Mouse (Mus musculus): Measurements from ENCODE around the gene BC048403. TPM values are rescaled to one million over a fixed set of nuclear protein-coding genes. Genes with fewer than 3 reads are reported as not detected.

Gene BC048403
- 2.7 and 3.2 TPM in 2 replicates for polyA plus RNA-seq (2015; fragmentation: Nextera tagmentation; extraction: Ambion mirVana)

GRCm38 (mm10) chr10:121739548-121740505, at the start of gene BC048403:
Gene BC048403 (plus strand): TSS chr10:121739937.
- peaks cover 8% of the 10 kb centered on the region for H3K4me1 ChIP-seq
- H3K9ac ChIP-seq = peak within 1 kb of the TSS; percentile 63
- ATAC-seq (ENCODE audit: insufficient read depth, low FRiP score, low read depth) = peak; percentile 90
- H3K36me3 ChIP-seq = no peaks in the 10 kb centered on the region
- peak within 1 kb of the TSS; percentile 92 for H3K4me2 ChIP-seq
- peak within 1 kb of the TSS; percentile 58; the same call in 1 of the 2 replicates for H3K27ac ChIP-seq
- under 1% methylated on average over 68 of the region's 68 CpGs for WGBS
- H3K9me3 ChIP-seq = no peaks in the 10 kb centered on the region
- no peaks in the 10 kb centered on the region for H3K27me3 ChIP-seq (replicated peaks)
- H3K4me3 ChIP-seq (replicated peaks) = peak within 1 kb of the TSS; percentile 79

- WGBS = 44% methylated on average over 18 of the region's 18 CpGs
- H3K27ac ChIP-seq = no peak overlapping the region
- no peaks in the 10 kb centered on the region for H3K27me3 ChIP-seq (replicated peaks)
- H3K4me3 ChIP-seq (replicated peaks) = peak overlapping the region; percentile 21
- no peak for ATAC-seq (ENCODE audit: insufficient read depth, low FRiP score, low read depth)
- no peak overlapping the region for H3K9ac ChIP-seq
- 0 out of 2 replicates have a peak, but pooled peaks cover 3% of the 10 kb centered on the region for H3K4me1 ChIP-seq
- no peaks in the 10 kb centered on the region for H3K36me3 ChIP-seq
- no peaks in the 10 kb centered on the region for H3K9me3 ChIP-seq
- H3K4me2 ChIP-seq = peak overlapping the region; percentile 36
These were observed 46.7 kb upstream of the BC048403 start for GRCm38 (mm10) chr10:121692944-121693579.

- WGBS = 74% methylated on average over 11 of the region's 11 CpGs
- Histone ChIP-seq H3K4me3 (replicated peaks) (no peak overlapping the region), H3K27me3 (replicated peaks) (no peaks in the 10 kb centered on the region), H3K36me3 (no peaks in the 10 kb centered on the region), H3K9ac (no peak overlapping the region), H3K27ac (no peak overlapping the region), H3K4me1 (0 out of 2 replicates have a peak, but pooled peaks cover 3% of the 10 kb centered on the region), H3K4me2 (no peak overlapping the region), H3K9me3 (no peaks in the 10 kb centered on the region)
- ATAC-seq (ENCODE audit: insufficient read depth, low FRiP score, low read depth) = no peak
These were observed 45.2 kb upstream of the BC048403 start for GRCm38 (mm10) chr10:121694567-121694966.

- 53% methylated on average over 11 of the region's 11 CpGs for WGBS
- H3K4me2 ChIP-seq = no peak overlapping the region
- H3K9me3 ChIP-seq = no peaks in the 10 kb centered on the region
- H3K36me3 ChIP-seq = no peaks in the 10 kb centered on the region
- H3K27ac ChIP-seq = no peak overlapping the region
- no peak for ATAC-seq (ENCODE audit: insufficient read depth, low FRiP score, low read depth)
- no peak overlapping the region for H3K9ac ChIP-seq
- no peaks in the 10 kb centered on the region for H3K4me1 ChIP-seq
- no peak overlapping the region for H3K4me3 ChIP-seq (replicated peaks)
- H3K27me3 ChIP-seq (replicated peaks) = no peaks in the 10 kb centered on the region
These were observed 38.2 kb upstream of the BC048403 start for GRCm38 (mm10) chr10:121701296-121702248.

GRCm38 (mm10) chr10:121703619-121704018, 36.1 kb upstream of the BC048403 start:
- Histone ChIP-seq H3K4me2 (no peak overlapping the region), H3K27me3 (replicated peaks) (no peaks in the 10 kb centered on the region), H3K4me3 (replicated peaks) (no peak overlapping the region), H3K4me1 (no peaks in the 10 kb centered on the region), H3K27ac (no peak overlapping the region), H3K36me3 (no peaks in the 10 kb centered on the region), H3K9ac (no peak overlapping the region), H3K9me3 (no peaks in the 10 kb centered on the region)
- ATAC-seq (ENCODE audit: insufficient read depth, low FRiP score, low read depth) = no peak
- WGBS = 74% methylated on average over 6 of the region's 6 CpGs

GRCm38 (mm10) chr10:121704871-121705270, 34.9 kb upstream of the BC048403 start:
- no peaks in the 10 kb centered on the region for H3K9me3 ChIP-seq
- no peaks in the 10 kb centered on the region for H3K36me3 ChIP-seq
- H3K9ac ChIP-seq = no peak overlapping the region
- 87% methylated on average over 6 of the region's 6 CpGs for WGBS
- no peaks in the 10 kb centered on the region for H3K27me3 ChIP-seq (replicated peaks)
- no peak overlapping the region for H3K27ac ChIP-seq
- no peak overlapping the region for H3K4me3 ChIP-seq (replicated peaks)
- H3K4me2 ChIP-seq = no peak overlapping the region
- no peak for ATAC-seq (ENCODE audit: insufficient read depth, low FRiP score, low read depth)
- H3K4me1 ChIP-seq = no peaks in the 10 kb centered on the region

- ATAC-seq (ENCODE audit: insufficient read depth, low FRiP score, low read depth) = no peak
- 79% methylated on average over 15 of the region's 15 CpGs for WGBS
- H3K36me3 ChIP-seq = no peaks in the 10 kb centered on the region
These were observed 34.2 kb upstream of the BC048403 start for GRCm38 (mm10) chr10:121705399-121706163.

GRCm38 (mm10) chr10:121716862-121717261, 22.9 kb upstream of the BC048403 start:
- no peak overlapping the region for H3K27ac ChIP-seq
- H3K4me2 ChIP-seq = no peak overlapping the region
- no peaks in the 10 kb centered on the region for H3K4me1 ChIP-seq
- H3K9me3 ChIP-seq = no peaks in the 10 kb centered on the region
- H3K36me3 ChIP-seq = no peaks in the 10 kb centered on the region
- H3K4me3 ChIP-seq (replicated peaks) = no peak overlapping the region
- no peaks in the 10 kb centered on the region for H3K27me3 ChIP-seq (replicated peaks)
- no peak for ATAC-seq (ENCODE audit: insufficient read depth, low FRiP score, low read depth)
- no peak overlapping the region for H3K9ac ChIP-seq

More at GRCm38 (mm10) chr10:121705399-121706163, 34.2 kb upstream of the BC048403 start:
- Histone ChIP-seq H3K9me3 (no peaks in the 10 kb centered on the region), H3K27me3 (replicated peaks) (no peaks in the 10 kb centered on the region), H3K4me3 (replicated peaks) (no peak overlapping the region), H3K27ac (no peak overlapping the region), H3K9ac (no peak overlapping the region), H3K4me2 (no peak overlapping the region), H3K4me1 (no peaks in the 10 kb centered on the region)

- H3K27me3 ChIP-seq (replicated peaks) = no peaks in the 10 kb centered on the region
- H3K4me2 ChIP-seq = no peak overlapping the region
- ATAC-seq (ENCODE audit: insufficient read depth, low FRiP score, low read depth) = no peak
- no peak overlapping the region for H3K9ac ChIP-seq
- H3K4me3 ChIP-seq (replicated peaks) = no peak overlapping the region
- no peaks in the 10 kb centered on the region; the same call in 1 of the 2 replicates for H3K9me3 ChIP-seq
- WGBS = 92% methylated on average over 18 of the region's 18 CpGs
- H3K36me3 ChIP-seq = no peaks in the 10 kb centered on the region
- H3K4me1 ChIP-seq = no peaks in the 10 kb centered on the region
- no peak overlapping the region for H3K27ac ChIP-seq
These were observed 20.7 kb upstream of the BC048403 start for GRCm38 (mm10) chr10:121718896-121719585.

- H3K9ac ChIP-seq = no peak overlapping the region
- no peaks in the 10 kb centered on the region for H3K36me3 ChIP-seq
- 95% methylated on average over 13 of the region's 13 CpGs for WGBS
- ATAC-seq (ENCODE audit: insufficient read depth, low FRiP score, low read depth) = no peak
- no peaks in the 10 kb centered on the region for H3K4me1 ChIP-seq
- H3K9me3 ChIP-seq = no peaks in the 10 kb centered on the region; the same call in 1 of the 2 replicates
- no peak overlapping the region for H3K27ac ChIP-seq
- H3K4me2 ChIP-seq = no peak overlapping the region
- no peak overlapping the region for H3K4me3 ChIP-seq (replicated peaks)
- no peaks in the 10 kb centered on the region for H3K27me3 ChIP-seq (replicated peaks)
These were observed 19.0 kb upstream of the BC048403 start for GRCm38 (mm10) chr10:121720701-121721100.

All from stomach, embryonic 15.5 days (tissue).